ENCODE assay signal across 8 mouse cellular contexts in the genomic region with DNA sequence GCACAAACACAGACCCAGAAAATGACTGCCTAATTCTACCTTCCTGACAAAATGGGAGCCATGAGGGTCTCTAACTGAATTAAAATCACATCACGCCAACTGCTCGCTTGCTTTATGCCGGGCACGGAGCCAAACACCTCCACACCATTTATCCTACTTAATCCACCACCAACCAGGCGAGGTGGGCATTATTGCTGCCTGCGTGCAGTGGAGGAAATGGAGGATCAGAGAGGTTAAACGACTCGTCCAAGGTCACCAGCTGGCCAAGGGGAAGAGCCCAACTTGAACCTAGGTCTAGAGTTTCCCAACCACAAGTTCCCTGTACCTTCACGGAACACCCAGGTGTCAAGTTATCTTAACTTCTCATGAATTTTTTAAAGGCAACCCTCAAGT. TPM values are rescaled to one million over a fixed set of nuclear protein-coding genes. Genes with fewer than 3 reads are reported as not detected.
DNase-seq lines count a peak whose midpoint lies in the region; ATAC-seq and TF ChIP-seq lines count a peak whose summit lies in the region.

No protein-coding gene starts in this region.

- H3K27ac ChIP-seq in heart, embryonic 15.5 days, result no peak overlapping the region
- H3K27ac ChIP-seq in forebrain, embryonic 16.5 days (ENCODE audit: low read length), result no peak overlapping the region

- H3K79me2 ChIP-seq in myocyte (ENCODE audit: control insufficient read depth, insufficient read depth), result peaks cover 3% of the 10 kb centered on the region

- DNase-seq in heart, postnatal 36 days, result no peak
- DNase-seq in brain, embryonic 14.5 days (ENCODE audit: low read depth), result peak; percentile 72
- DNase-seq in layer of hippocampus, postnatal 10 days (ENCODE audit: low spot score in 2 of 2), result peak; percentile 32 to 46
- DNase-seq in Muller cell, postnatal 12 days (ENCODE audit: inconsistent ontology term), result no peak
- no peak for DNase-seq in spleen, postnatal 4 days (ENCODE audit: low spot score in 2 of 2)

- no peaks in the 10 kb centered on the region for H3K9me3 ChIP-seq in heart, embryonic 15.5 days (replicated peaks)
- H3K9me3 ChIP-seq in forebrain, embryonic 16.5 days (ENCODE audit: control insufficient read depth, low read length), result no peaks in the 10 kb centered on the region

- H3K4me1 ChIP-seq in heart, embryonic 15.5 days (replicated peaks), result peaks cover 36% of the 10 kb centered on the region
- peaks cover 23% of the 10 kb centered on the region for H3K4me1 ChIP-seq in forebrain, embryonic 16.5 days (replicated peaks; ENCODE audit: control insufficient read depth, insufficient read depth, low read length)

- H3K36me3 ChIP-seq in heart, embryonic 15.5 days, result no peaks in the 10 kb centered on the region
- no peaks in the 10 kb centered on the region for H3K36me3 ChIP-seq in forebrain, embryonic 16.5 days (ENCODE audit: control insufficient read depth, insufficient read depth)
- H3K36me3 ChIP-seq in myocyte (ENCODE audit: control insufficient read depth, insufficient read depth), result no peaks in the 10 kb centered on the region

- no peak for ATAC-seq in heart, embryonic 15.5 days (replicated peaks; ENCODE audit: insufficient number of reproducible peaks, insufficient read depth, low FRiP score, low read depth)
- ATAC-seq in forebrain, embryonic 16.5 days, result no peak

- no peak for TF ChIP-seq CTCF in brain, embryonic 14.5 days (IDR thresholded peaks at IDR 0.05; ENCODE audit: borderline replicate concordance, extremely low read depth, insufficient read depth, insufficient read length)

- peak overlapping the region; percentile 71 for H3K4me3 ChIP-seq in heart, embryonic 15.5 days
- peak overlapping the region; percentile 54 for H3K4me3 ChIP-seq in forebrain, embryonic 16.5 days (replicated peaks; ENCODE audit: low read length)
- H3K4me3 ChIP-seq in myocyte, result peak overlapping the region; percentile 32

- peak overlapping the region; percentile 37 for H3ac ChIP-seq in myocyte (ENCODE audit: control insufficient read depth, insufficient read length)

- H3K9ac ChIP-seq in heart, embryonic 15.5 days, result peak overlapping the region; percentile 66
- H3K9ac ChIP-seq in forebrain, embryonic 16.5 days (replicated peaks; ENCODE audit: low read depth, low read length), result peak overlapping the region; percentile 69

- intact Hi-C loops in heart, postnatal 36 days (cut with DNase I), result no loop called here

- no peak for TF ChIP-seq POLR2A in brain, embryonic 14.5 days (IDR thresholded peaks at IDR 0.05; ENCODE audit: borderline replicate concordance, extremely low read depth, insufficient read depth, insufficient read length, poor library complexity, severe bottlenecking)
- TF ChIP-seq POLR2A in myocyte (IDR thresholded peaks at IDR 0.05; ENCODE audit: insufficient read length, low read depth), result no peak

- H3K27me3 ChIP-seq in heart, embryonic 15.5 days, result no peaks in the 10 kb centered on the region
- H3K27me3 ChIP-seq in forebrain, embryonic 16.5 days (replicated peaks; ENCODE audit: control insufficient read depth, insufficient read depth, low read length), result 0 out of 2 replicates have a peak, but pooled peaks cover 4% of the 10 kb centered on the region
- H3K27me3 ChIP-seq in myocyte (ENCODE audit: control insufficient read depth, insufficient read depth, insufficient read length), result no peaks in the 10 kb centered on the region

- whole genome bisulfite sequencing in heart, embryonic 15.5 days, result 9% methylated on average over 9 of the region's 9 CpGs
- WGBS in forebrain, embryonic 16.5 days, result 1% methylated on average over 9 of the region's 9 CpGs

- peak overlapping the region; percentile 88 for H3K4me2 ChIP-seq in heart, embryonic 15.5 days
- H3K4me2 ChIP-seq in forebrain, embryonic 16.5 days (ENCODE audit: low read length), result peak overlapping the region; percentile 95
- H3K4me2 ChIP-seq in myocyte (ENCODE audit: low read depth), result peak overlapping the region; percentile 82

TF ChIP-seq in myocyte, 11 proteins besides CTCF, POLR2A, EP300 and RAD21:
- TF ChIP-seq TCF3 (IDR thresholded peaks at IDR 0.05; ENCODE audit: insufficient read length, low read depth) (no peak), E2F4 (IDR thresholded peaks at IDR 0.05; ENCODE audit: insufficient read depth) (no peak), TCF12 (IDR thresholded peaks at IDR 0.05; ENCODE audit: insufficient read depth, poor library complexity, severe bottlenecking) (no peak), POLR2AphosphoS2 (IDR thresholded peaks at IDR 0.05; ENCODE audit: insufficient read length, low read depth) (no peak), SRF (IDR thresholded peaks at IDR 0.05; ENCODE audit: control insufficient read depth, insufficient read length, low read depth) (no peak), MYOD1 (IDR thresholded peaks at IDR 0.05; ENCODE audit: control insufficient read depth in 1 of 3, insufficient read length in 2 of 3, low read depth in 2 of 3) (peak in 1 of 3 experiments; percentile 38), CEBPB (IDR thresholded peaks at IDR 0.05; ENCODE audit: insufficient read depth, poor library complexity, severe bottlenecking) (0 out of 2 replicates have a peak, but pooled peaks have one; percentile 11), MAX (IDR thresholded peaks at IDR 0.05; ENCODE audit: low read depth) (no peak), MYOG (IDR thresholded peaks at IDR 0.05; ENCODE audit: control insufficient read depth in 1 of 3, insufficient read depth in 1 of 3, insufficient read length in 2 of 3, low read depth in 2 of 3) (peak in 1 of 3 experiments; percentile 11), USF1 (IDR thresholded peaks at IDR 0.05; ENCODE audit: low read depth) (no peak), REST (IDR thresholded peaks at IDR 0.05; ENCODE audit: insufficient read depth, insufficient read length) (no peak)
TF ChIP-seq in myocyte: peak in this region for 3.

RNA-seq across cellular contexts. Expression of gene Ptpn3, which starts 2.3 kb away (rescaled TPM):
- 1.5 and 3.7 TPM in 2 replicates for polyA plus RNA-seq in heart, embryonic 15.5 days (2015; fragmentation: Nextera tagmentation; extraction: Ambion mirVana)
- total RNA-seq in heart, postnatal 36 days (2021), result 10 to 100 TPM; 38.6 to 47.2 TPM
- polyA plus RNA-seq in brain, embryonic 14.5 days (2012; rRNA removed), result 3.1 and 4.9 TPM in 2 replicates
- 1.3 and 2.6 TPM in 2 replicates for polyA plus RNA-seq in forebrain, embryonic 16.5 days (2015; fragmentation: Nextera tagmentation; extraction: Ambion mirVana)
- 10 to 100 TPM; 31.6 to 36.2 TPM for total RNA-seq in layer of hippocampus, postnatal 10 days (2021)
- 3.1 TPM for polyA plus RNA-seq in myocyte (2012; fragmentation: generic; extraction: Trizol)

Comparison
In these comparisons a context has a peak if more than half of its experiments do, and no peak if none do; other contexts are left out.
1. DNase-seq: peak in brain, embryonic 14.5 days (single experiment) and layer of hippocampus, postnatal 10 days (2 of 2); none in heart, postnatal 36 days (0 of 2), Muller cell, postnatal 12 days (single experiment) and spleen, postnatal 4 days (0 of 2).
2. Peak in every context shown above with its lines, with median percentiles within 50 percentile points of each other: H3K4me2 ChIP-seq and H3K4me3 ChIP-seq.